Mouse (Mus musculus) heart, embryonic 11.5 days (tissue): ENCODE measurements around the gene Bbc3. TPM values are rescaled to one million over a fixed set of nuclear protein-coding genes. Genes with fewer than 3 reads are reported as not detected.

Source experiments
- ATAC-seq: fragments of 200-750 bp; cut with Nextera tagmentation; replicated peaks from 2 replicates; pipeline ENCODE4 v1.8.0; 2017; ENCODE audit warnings: moderate library complexity; ENCODE audit not compliant: insufficient number of reproducible peaks, low FRiP score, low TSS enrichment
- H3K27ac ChIP-seq: fragments of 300-500 bp; sonication (generic); 2 replicates; pipeline ENCODE4 v1.5.1; 2014; ENCODE audit warnings: mild to moderate bottlenecking, low read depth, low read length
- H3K27me3 ChIP-seq: fragments of 300-500 bp; sonication (generic); 2 replicates; pipeline ENCODE4 v1.6.1; 2014; ENCODE audit warnings: mild to moderate bottlenecking, low read length, mixed read lengths; ENCODE audit not compliant: control insufficient read depth, insufficient read depth
- H3K36me3 ChIP-seq: fragments of 300-500 bp; sonication (generic); 2 replicates; pipeline ENCODE4 v1.6.1; 2014; ENCODE audit warnings: mild to moderate bottlenecking, low read length, moderate library complexity, mixed read lengths; ENCODE audit not compliant: control insufficient read depth, insufficient read depth
- H3K4me1 ChIP-seq: fragments of 300-500 bp; sonication (generic); 2 replicates; pipeline ENCODE4 v1.6.1; 2014; ENCODE audit warnings: low read length; ENCODE audit not compliant: control insufficient read depth, insufficient read depth
- H3K4me2 ChIP-seq: fragments of 300-500 bp; sonication (generic); 2 replicates; pipeline ENCODE4 v1.6.1; 2014; ENCODE audit warnings: mild to moderate bottlenecking, moderate library complexity
- H3K4me3 ChIP-seq: fragments of 300-500 bp; sonication (generic); 2 replicates; pipeline ENCODE4 v1.5.1; 2014; ENCODE audit warnings: low read depth, low read length
- H3K9ac ChIP-seq: fragments of 300-500 bp; sonication (generic); 2 replicates; pipeline ENCODE4 v1.6.1; 2014; ENCODE audit warnings: mild to moderate bottlenecking, low read depth, low read length, moderate library complexity
- H3K9me3 ChIP-seq: fragments of 300-500 bp; sonication (generic); replicated peaks from 2 replicates; pipeline ENCODE4 v1.6.1; 2016; ENCODE audit warnings: low read length; ENCODE audit not compliant: control insufficient read depth
- WGBS: fragments of 180-500 bp; shearing (Covaris S2); extraction: QIAGEN DNeasy Blood & Tissue Kit; methylation state at CpG from one replicate; pipeline ENCODE4 v1.1.7; 2014; ENCODE audit not compliant: insufficient replicate concordance; 5-methylcytosine and 5-hydroxymethylcytosine counted together
- polyA plus RNA-seq: library from polyadenylated mRNA; unstranded; fragments of >200 nt; fragmentation: Nextera tagmentation; extraction: Ambion mirVana; gene quantifications from 2 replicates; pipeline ENCODE4 v1.2.1, GENCODE M21; 2014

Bbc3 gene
- polyA plus RNA-seq, 1 experiment from 2014 or later, result 3.7 TPM

DNA sequence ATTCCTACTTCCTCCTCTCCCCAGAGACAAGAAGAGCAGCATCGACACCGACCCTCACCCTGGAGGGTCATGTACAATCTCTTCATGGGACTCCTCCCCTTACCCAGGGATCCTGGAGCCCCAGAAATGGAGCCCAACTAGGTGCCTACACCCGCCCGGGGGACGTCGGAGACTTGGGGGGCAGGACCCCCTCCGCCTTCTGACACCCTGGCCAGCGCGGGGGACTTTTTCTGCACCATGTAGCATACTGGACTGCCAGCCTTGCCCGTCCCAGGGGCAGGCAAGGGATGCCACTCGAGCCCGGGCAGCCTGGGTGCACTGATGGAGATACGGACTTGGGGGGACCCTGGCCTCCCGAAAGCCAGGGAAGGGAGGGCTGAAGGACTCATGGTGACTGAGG lies 8.9 kb downstream of the Bbc3 start:
- ATAC-seq, result no peak
- H3K4me1 ChIP-seq, result peaks cover 8% of the 10 kb centered on the region
- no peaks in the 10 kb centered on the region for H3K9me3 ChIP-seq
- H3K27ac ChIP-seq, result no peak overlapping the region
- H3K9ac ChIP-seq, result no peak overlapping the region
- WGBS, result 73% methylated on average over 13 of the region's 14 CpGs
- H3K27me3 ChIP-seq, result no peaks in the 10 kb centered on the region
- H3K4me2 ChIP-seq, result no peak overlapping the region
- no peaks in the 10 kb centered on the region; the same call in 1 of the 2 replicates for H3K36me3 ChIP-seq
- no peak overlapping the region for H3K4me3 ChIP-seq

DNA sequence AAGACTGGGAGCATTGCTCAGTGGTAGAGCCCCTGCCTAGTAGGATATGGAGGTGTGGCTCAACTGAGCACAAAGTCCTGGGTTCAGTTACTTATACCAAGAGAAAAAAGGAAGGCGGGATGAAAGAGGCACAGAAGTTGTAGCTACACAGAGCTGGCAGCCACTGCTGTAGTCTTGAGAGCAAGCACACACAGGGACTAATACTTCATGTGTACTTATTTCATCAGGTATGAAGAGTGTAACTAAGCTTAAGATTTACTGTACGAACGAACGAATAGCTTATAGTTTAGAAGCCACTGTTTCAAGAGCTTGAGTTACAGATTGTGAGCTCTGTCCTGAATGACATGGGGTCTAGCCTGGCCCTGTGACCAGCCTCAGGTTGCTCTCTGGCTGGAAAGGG lies 11.0 kb downstream of the Bbc3 start:
- no peak overlapping the region for H3K4me3 ChIP-seq
- H3K9ac ChIP-seq, result no peak overlapping the region
- H3K4me2 ChIP-seq, result no peak overlapping the region
- peaks cover 2% of the 10 kb centered on the region; the same call in 1 of the 2 replicates for H3K36me3 ChIP-seq
- ATAC-seq, result no peak
- peaks cover 3% of the 10 kb centered on the region; the same call in 1 of the 2 replicates for H3K4me1 ChIP-seq
- H3K27me3 ChIP-seq, result no peaks in the 10 kb centered on the region
- WGBS, result 85% methylated on average over 4 of the region's 4 CpGs
- H3K27ac ChIP-seq, result no peak overlapping the region
- no peaks in the 10 kb centered on the region for H3K9me3 ChIP-seq

DNA sequence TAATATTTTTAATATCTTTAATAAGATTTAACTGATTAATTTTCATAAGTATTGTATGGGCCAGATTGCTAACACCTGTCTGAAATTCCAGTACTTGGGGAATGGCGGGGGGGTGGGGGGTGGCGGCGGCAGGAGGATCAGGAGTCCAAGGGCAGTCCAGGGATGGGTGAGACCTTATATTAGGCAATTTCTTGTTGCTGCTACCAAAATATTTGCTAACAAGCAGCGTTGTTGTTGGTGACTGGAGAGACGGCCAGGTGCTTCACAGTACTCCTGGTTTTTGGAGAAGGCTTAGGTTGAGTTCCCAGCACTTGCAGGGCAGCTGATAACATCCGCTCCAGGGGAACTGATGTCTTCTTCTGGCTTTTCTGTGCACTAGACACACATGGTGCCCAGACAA lies 12.3 kb downstream of the Bbc3 start:
- ATAC-seq, result no peak
- Histone ChIP-seq H3K4me3 (no peak overlapping the region), H3K9me3 (no peaks in the 10 kb centered on the region), H3K36me3 (peaks cover 2% of the 10 kb centered on the region; the same call in 1 of the 2 replicates), H3K27ac (no peak overlapping the region), H3K4me1 (no peaks in the 10 kb centered on the region), H3K4me2 (no peak overlapping the region), H3K27me3 (no peaks in the 10 kb centered on the region), H3K9ac (no peak overlapping the region)
- WGBS, result 86% methylated on average over 6 of the region's 6 CpGs

DNA sequence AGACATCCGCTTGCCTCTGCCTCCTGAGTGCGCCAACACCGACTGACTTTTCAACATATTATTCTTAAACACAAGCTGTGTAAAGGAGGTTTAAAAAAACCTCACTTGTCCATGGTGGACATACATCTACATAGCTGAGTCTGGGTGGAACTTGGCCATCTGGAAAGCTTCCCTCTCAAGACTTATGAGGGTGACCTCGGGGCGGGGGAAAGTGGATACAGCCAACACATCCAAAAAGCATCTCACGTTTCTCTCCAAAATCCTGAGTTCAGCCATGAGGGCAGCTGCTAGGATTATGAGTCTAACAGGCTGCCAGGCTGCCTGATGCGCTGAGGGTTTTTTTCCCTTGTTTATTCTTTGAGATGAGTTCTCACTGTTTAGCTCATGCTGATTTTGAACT lies 16.5 kb downstream of the Bbc3 start:
- no peak for ATAC-seq

DNA sequence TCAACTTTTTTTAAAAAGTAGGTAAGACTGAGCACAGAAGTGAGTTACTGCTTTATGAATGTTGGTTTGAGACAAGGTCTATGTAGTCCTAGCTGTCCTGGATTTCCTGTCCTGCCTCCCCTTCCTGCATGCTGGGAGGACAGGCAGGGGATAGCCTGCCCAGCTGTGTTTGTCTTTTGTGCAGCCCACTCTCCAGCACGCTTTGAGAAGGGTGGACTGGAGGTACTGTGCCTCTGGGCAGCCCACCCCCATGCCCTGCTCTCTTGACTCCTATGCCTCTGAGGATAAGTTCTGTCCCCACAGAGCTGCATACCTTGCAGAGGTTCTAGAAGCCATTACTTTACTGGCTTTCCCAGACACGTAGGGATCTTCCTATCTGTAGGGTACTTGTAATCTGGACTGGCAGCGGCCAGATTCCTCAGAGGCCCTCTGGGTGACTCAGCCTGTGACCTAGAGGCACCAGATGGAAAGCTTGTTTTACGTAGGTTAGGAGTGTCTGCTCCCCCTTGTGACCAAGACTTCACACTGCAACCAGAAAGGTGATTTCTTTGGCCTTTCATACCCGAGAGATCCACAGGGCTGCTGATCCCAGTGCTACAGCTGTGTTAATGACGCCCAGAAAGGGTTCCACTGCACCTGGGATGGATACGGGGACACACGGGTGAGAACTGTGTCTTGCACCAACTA lies 17.9 kb downstream of the Bbc3 start:
- Histone ChIP-seq H3K4me2 (peak overlapping the region; percentile 27), H3K9ac (peak overlapping the region; percentile 49; the same call in 1 of the 2 replicates), H3K36me3 (peaks cover 20% of the 10 kb centered on the region), H3K27me3 (no peaks in the 10 kb centered on the region), H3K27ac (peak overlapping the region; percentile 91), H3K4me1 (peaks cover 6% of the 10 kb centered on the region), H3K4me3 (no peak overlapping the region), H3K9me3 (no peaks in the 10 kb centered on the region)
- peak; percentile 64; the same call in 1 of the 2 replicates for ATAC-seq
- WGBS, result 18% methylated on average over 8 of the region's 8 CpGs

More for the DNA sequence above, 16.5 kb downstream of the Bbc3 start:
- H3K27me3 ChIP-seq, result no peaks in the 10 kb centered on the region
- no peaks in the 10 kb centered on the region for H3K9me3 ChIP-seq
- peaks cover 19% of the 10 kb centered on the region for H3K36me3 ChIP-seq
- H3K4me2 ChIP-seq, result no peak overlapping the region
- no peak overlapping the region for H3K9ac ChIP-seq
- H3K4me1 ChIP-seq, result peaks cover 6% of the 10 kb centered on the region
- 90% methylated on average over 7 of the region's 7 CpGs for WGBS
- no peak overlapping the region for H3K27ac ChIP-seq
- H3K4me3 ChIP-seq, result no peak overlapping the region

DNA sequence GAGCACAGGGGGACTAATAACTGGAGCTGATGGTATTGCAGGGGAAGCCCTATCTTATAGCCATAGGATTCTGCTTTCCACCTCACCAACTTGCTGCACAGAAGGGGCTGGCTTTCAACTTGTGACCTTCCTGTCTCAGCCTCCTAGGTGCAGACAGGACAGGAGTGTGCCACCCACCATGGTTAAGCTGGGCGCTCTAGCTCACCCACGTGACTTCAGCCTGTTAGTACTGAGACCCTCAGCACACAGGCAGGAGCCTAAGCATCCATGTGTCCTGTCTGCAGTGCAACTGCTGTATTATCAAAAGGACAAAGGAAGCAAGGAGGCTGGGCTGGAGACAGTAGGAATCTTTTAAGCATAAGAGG lies 18.4 kb downstream of the Bbc3 start:
- Histone ChIP-seq H3K9ac (no peak overlapping the region; the same call in 1 of the 2 replicates), H3K4me1 (peaks cover 6% of the 10 kb centered on the region), H3K36me3 (peaks cover 20% of the 10 kb centered on the region), H3K27ac (no peak overlapping the region), H3K4me2 (no peak overlapping the region), H3K9me3 (no peaks in the 10 kb centered on the region), H3K27me3 (no peaks in the 10 kb centered on the region), H3K4me3 (no peak overlapping the region)
- 83% methylated on average over 2 of the region's 2 CpGs for WGBS
- ATAC-seq, result no peak

DNA sequence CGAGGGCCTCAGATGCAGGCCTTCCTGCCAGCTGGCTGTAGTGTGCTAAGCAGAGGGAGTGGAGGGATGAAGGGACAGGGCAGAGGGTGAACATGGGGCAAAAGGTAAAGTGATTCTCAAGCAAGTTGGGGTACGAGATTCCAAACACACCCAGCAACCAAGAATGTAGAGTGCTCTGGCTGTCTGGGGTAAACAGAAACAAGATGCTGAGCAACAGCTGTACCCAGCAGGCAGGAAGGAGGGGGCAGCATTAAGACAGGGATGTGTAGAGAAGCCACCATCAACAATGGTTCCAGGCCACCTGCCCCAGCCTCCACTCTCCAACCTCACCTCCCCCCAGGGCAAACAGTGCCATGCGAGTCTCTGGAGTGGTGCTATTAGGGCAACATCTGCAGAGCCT lies 21.0 kb downstream of the Bbc3 start:
- H3K9ac ChIP-seq, result no peak overlapping the region
- H3K9me3 ChIP-seq, result no peaks in the 10 kb centered on the region
- peaks cover 6% of the 10 kb centered on the region for H3K4me1 ChIP-seq
- H3K27me3 ChIP-seq, result no peaks in the 10 kb centered on the region
- no peak overlapping the region for H3K4me3 ChIP-seq
- peaks cover 17% of the 10 kb centered on the region for H3K36me3 ChIP-seq
- no peak overlapping the region for H3K27ac ChIP-seq
- ATAC-seq, result no peak
- H3K4me2 ChIP-seq, result no peak overlapping the region
- 85% methylated on average over 3 of the region's 3 CpGs for WGBS

DNA sequence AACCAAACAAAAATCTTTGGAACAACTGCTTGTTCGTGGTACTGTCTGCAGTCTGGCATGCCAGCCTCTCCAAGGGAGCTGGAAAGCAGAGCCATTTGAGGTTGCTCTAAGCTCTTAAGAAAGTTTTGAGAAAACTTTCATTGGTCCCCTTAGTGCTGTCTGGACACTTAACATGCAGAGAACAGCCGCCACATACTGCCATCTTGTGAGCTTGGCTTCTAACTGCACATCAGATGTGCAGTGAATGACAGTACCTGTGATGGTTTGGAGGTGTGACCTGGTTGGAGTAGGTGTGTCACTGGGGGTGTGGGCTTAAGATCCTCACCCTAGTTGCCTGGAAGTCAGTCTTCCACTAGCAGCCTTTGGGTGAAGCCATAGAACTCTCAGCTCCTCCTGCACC lies 29.5 kb downstream of the Bbc3 start:
- H3K27ac ChIP-seq, result no peak overlapping the region
- H3K9ac ChIP-seq, result no peak overlapping the region
- H3K4me2 ChIP-seq, result no peak overlapping the region
- no peaks in the 10 kb centered on the region for H3K27me3 ChIP-seq
- 82% methylated on average over 2 of the region's 2 CpGs for WGBS
- ATAC-seq, result no peak
- H3K9me3 ChIP-seq, result no peaks in the 10 kb centered on the region
- peaks cover 20% of the 10 kb centered on the region for H3K36me3 ChIP-seq
- no peaks in the 10 kb centered on the region for H3K4me1 ChIP-seq
- no peak overlapping the region for H3K4me3 ChIP-seq

DNA sequence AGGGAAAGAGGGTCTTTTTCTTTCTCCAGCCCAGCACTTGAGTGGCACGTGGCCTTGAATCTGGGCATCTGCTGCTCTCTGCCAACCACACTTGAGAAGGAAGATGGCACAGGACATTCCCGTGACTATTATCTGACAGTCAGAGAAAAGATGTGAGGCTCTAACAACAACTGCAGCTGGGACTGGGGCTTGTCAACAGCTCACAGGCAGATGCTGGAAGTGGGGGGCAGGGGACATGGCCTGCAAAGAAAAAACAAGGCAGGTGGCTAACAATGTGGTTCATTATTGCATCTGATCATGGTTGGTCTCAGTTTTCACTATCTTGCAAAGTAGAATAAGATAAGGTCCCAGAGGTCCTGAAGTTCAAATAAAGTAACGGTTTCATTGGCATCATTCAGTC lies 36.4 kb downstream of the Bbc3 start:
- Histone ChIP-seq H3K4me3 (no peak overlapping the region), H3K4me2 (no peak overlapping the region), H3K27me3 (no peaks in the 10 kb centered on the region), H3K27ac (no peak overlapping the region), H3K9me3 (no peaks in the 10 kb centered on the region), H3K36me3 (0 out of 2 replicates have a peak, but pooled peaks cover 3% of the 10 kb centered on the region), H3K9ac (no peak overlapping the region), H3K4me1 (peaks cover 5% of the 10 kb centered on the region; the same call in 1 of the 2 replicates)
- no peak for ATAC-seq
- WGBS, result 71% methylated on average over 3 of the region's 3 CpGs
